Mouse (Mus musculus) hindbrain, embryonic 10.5 days (tissue): ENCODE results near the gene Tas2r143. TPM values are rescaled to one million over a fixed set of nuclear protein-coding genes. Genes with fewer than 3 reads are reported as not detected.

Experiments used
- DNase-seq: peaks from one replicate; pipeline ENCODE4 v3.0.0-alpha.2; 2017; ENCODE audit warnings: low spot score
- H3K27ac ChIP-seq: fragments of 300-500 bp; sonication (generic); 2 replicates; pipeline ENCODE4 v1.5.1; 2016; ENCODE audit warnings: mild to moderate bottlenecking, moderate library complexity
- H3K27me3 ChIP-seq: fragments of 300-500 bp; sonication (generic); 2 replicates; pipeline ENCODE4 v1.6.1; 2016; ENCODE audit warnings: mild to moderate bottlenecking; ENCODE audit not compliant: poor library complexity, insufficient read depth, severe bottlenecking
- H3K36me3 ChIP-seq: fragments of 300-500 bp; sonication (generic); 2 replicates; pipeline ENCODE4 v1.6.1; 2016; ENCODE audit warnings: mild to moderate bottlenecking, moderate library complexity
- H3K4me1 ChIP-seq: fragments of 300-500 bp; sonication (generic); replicated peaks from 2 replicates; pipeline ENCODE4 v1.6.1; 2016; ENCODE audit warnings: mild to moderate bottlenecking
- H3K4me3 ChIP-seq: fragments of 300-500 bp; sonication (generic); 2 replicates; pipeline ENCODE4 v1.5.1; 2016; ENCODE audit warnings: mild to moderate bottlenecking, moderate library complexity
- H3K9me3 ChIP-seq: fragments of 300-500 bp; sonication (generic); 2 replicates; pipeline ENCODE4 v1.6.1; 2016; ENCODE audit warnings: mild to moderate bottlenecking, moderate library complexity
- WGBS: fragments of 180-500 bp; shearing (Covaris S2); methylation state at CpG from one replicate; pipeline ENCODE4 v1.1.7; 2016; 5-methylcytosine and 5-hydroxymethylcytosine counted together
- polyA plus RNA-seq: library from polyadenylated mRNA; unstranded; fragments of >200 nt; fragmentation: Nextera tagmentation; extraction: Ambion mirVana; gene quantifications from 2 replicates; pipeline ENCODE4 v1.2.1, GENCODE M21; 2016

Gene Tas2r143
- polyA plus RNA-seq, 1 experiment from 2014 or later, result not detected

- H3K36me3 ChIP-seq, result no peaks in the 10 kb centered on the region
- no peak within 1 kb of the TSS for H3K27ac ChIP-seq
- H3K4me3 ChIP-seq, result no peak within 1 kb of the TSS
- DNase-seq, result no peak
- no peaks in the 10 kb centered on the region for H3K27me3 ChIP-seq
- no peaks in the 10 kb centered on the region for H3K9me3 ChIP-seq
- WGBS, result 80% methylated on average over 6 of the region's 6 CpGs
- H3K4me1 ChIP-seq, result no peaks in the 10 kb centered on the region
Observed at GRCm38 (mm10) chr6:42434446-42434845, 34.4 kb downstream of the Tas2r143 start, which contains the start of gene Tas2r126. TSS of gene Tas2r126 (plus strand) at chr6:42434535.

GRCm38 (mm10) chr6:42435490-42435889, 35.5 kb downstream of the Tas2r143 start:
- Histone ChIP-seq H3K27ac (no peak overlapping the region), H3K36me3 (no peaks in the 10 kb centered on the region), H3K27me3 (no peaks in the 10 kb centered on the region), H3K4me3 (no peak overlapping the region), H3K9me3 (no peaks in the 10 kb centered on the region), H3K4me1 (no peaks in the 10 kb centered on the region)
- WGBS, result 75% methylated on average over 2 of the region's 2 CpGs
- no peak for DNase-seq

DNA sequence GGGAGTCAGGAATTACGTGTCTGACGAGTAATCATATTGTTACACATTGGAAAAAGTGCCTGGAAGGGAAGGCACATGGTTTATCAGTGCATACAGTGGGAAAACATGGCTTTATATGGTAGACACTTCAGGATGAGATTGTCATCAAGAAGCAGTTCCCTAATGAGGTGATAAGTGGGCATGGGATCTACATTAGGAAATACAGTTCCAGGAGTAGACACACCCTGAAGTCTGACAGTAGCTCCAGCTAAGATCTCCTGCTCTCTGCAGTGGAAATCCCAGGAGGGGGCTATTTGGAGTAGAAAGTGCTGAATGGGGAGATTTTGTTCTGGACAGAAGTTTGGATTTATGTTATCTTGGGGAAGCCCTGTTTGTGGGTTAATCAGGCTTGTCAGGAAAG, 41.4 kb downstream of the Tas2r143 start:
- Histone ChIP-seq H3K4me3 (no peak overlapping the region), H3K9me3 (no peaks in the 10 kb centered on the region), H3K27ac (no peak overlapping the region), H3K27me3 (no peaks in the 10 kb centered on the region), H3K4me1 (no peaks in the 10 kb centered on the region), H3K36me3 (no peaks in the 10 kb centered on the region)
- DNase-seq, result no peak
- 73% methylated on average over 2 of the region's 2 CpGs for WGBS

DNA sequence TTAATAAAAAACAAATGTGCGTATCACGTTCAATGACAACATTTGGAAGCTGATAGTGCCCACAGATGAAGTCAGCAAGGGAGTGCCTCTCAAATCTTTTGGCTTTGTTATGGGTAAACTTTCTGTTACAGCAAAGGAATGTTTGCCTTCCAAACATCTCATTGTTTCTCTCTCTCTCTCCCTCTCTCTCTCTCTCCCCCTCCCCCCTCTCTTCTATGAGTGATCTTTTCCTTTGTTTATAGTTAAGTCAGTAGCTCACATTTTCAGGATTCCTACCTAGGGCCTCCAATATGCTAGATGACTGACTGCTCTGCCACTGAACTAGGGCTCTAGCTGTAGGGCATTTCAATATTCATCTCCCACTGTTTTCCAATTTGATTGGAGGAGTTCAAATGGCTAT, 44.5 kb downstream of the Tas2r143 start:
- no peak for DNase-seq
- Histone ChIP-seq H3K9me3 (no peaks in the 10 kb centered on the region), H3K27me3 (no peaks in the 10 kb centered on the region), H3K27ac (no peak overlapping the region), H3K4me3 (no peak overlapping the region), H3K36me3 (no peaks in the 10 kb centered on the region), H3K4me1 (no peaks in the 10 kb centered on the region)
- 68% methylated on average over 2 of the region's 2 CpGs for WGBS

DNA sequence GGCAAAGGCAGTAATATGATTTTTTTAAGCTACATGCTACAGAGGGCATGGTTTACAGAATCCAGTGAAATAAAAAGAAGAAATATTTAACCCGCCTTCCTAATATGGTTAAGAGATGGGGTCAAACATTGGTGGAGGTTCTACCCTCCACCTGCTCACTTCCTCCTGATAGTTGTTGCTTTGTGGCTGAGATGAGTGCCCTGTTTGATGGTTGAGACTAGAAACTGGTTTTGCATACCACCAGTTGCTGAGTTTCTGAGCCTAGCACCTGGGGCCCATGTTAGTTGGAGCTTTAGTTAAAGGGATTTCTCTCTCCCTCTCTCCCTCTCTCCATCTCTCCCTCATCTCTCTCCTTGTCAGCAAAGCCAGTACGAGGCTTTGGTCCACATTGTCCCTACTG, 47.3 kb downstream of the Tas2r143 start:
- H3K4me3 ChIP-seq, result no peak overlapping the region
- no peaks in the 10 kb centered on the region for H3K4me1 ChIP-seq
- no peak for DNase-seq
- 81% methylated on average over 2 of the region's 2 CpGs for WGBS
- H3K27me3 ChIP-seq, result no peaks in the 10 kb centered on the region
- no peak overlapping the region for H3K27ac ChIP-seq
- H3K36me3 ChIP-seq, result no peaks in the 10 kb centered on the region
- no peaks in the 10 kb centered on the region for H3K9me3 ChIP-seq

Other genes starting within 250 kb of the Tas2r143 start
- gene Tas2r144, start 184.9 kb upstream of the Tas2r143 start, polyA plus RNA-seq, result not detected in 2 replicates
- gene Gstk1, start 154.3 kb upstream of the Tas2r143 start, polyA plus RNA-seq, result 16.5 and 17.7 TPM in 2 replicates
- 0.48 and 0.75 TPM in 2 replicates for gene Tmem139, start 138.3 kb upstream of the Tas2r143 start, polyA plus RNA-seq
- 67.7 and 81.2 TPM in 2 replicates for gene Casp2, start 135.3 kb upstream of the Tas2r143 start, polyA plus RNA-seq
- gene Clcn1, start 113.6 kb upstream of the Tas2r143 start, polyA plus RNA-seq, result 0.94 and 1.1 TPM in 2 replicates
- gene Fam131b, start 75.6 kb upstream of the Tas2r143 start, polyA plus RNA-seq, result 1.4 and 2.9 TPM in 2 replicates
- 86.0 and 103 TPM in 2 replicates for gene Zyx, start 50.6 kb upstream of the Tas2r143 start, polyA plus RNA-seq
- gene Epha1, start 27.0 kb upstream of the Tas2r143 start, polyA plus RNA-seq, result 1.8 and 3.1 TPM in 2 replicates
- gene Tas2r135, start 5.2 kb downstream of the Tas2r143 start, polyA plus RNA-seq, result not detected in 2 replicates
- not detected in 2 replicates for gene Tas2r126, start 34.3 kb downstream of the Tas2r143 start, polyA plus RNA-seq
- not detected in 2 replicates for gene Olfr458, start 65.0 kb downstream of the Tas2r143 start, polyA plus RNA-seq
- gene Olfr457, start 76.1 kb downstream of the Tas2r143 start, polyA plus RNA-seq, result not detected in 2 replicates
- not detected in 2 replicates for gene Olfr456, start 87.0 kb downstream of the Tas2r143 start, polyA plus RNA-seq
- not detected in 2 replicates for gene Olfr455, start 147.3 kb downstream of the Tas2r143 start, polyA plus RNA-seq
- not detected in 2 replicates for gene Tcaf3, start 197.5 kb downstream of the Tas2r143 start, polyA plus RNA-seq
- 4.6 and 4.9 TPM in 2 replicates for gene Tcaf2, start 245.0 kb downstream of the Tas2r143 start, polyA plus RNA-seq